Mouse (Mus musculus): ENCODE data around the gene Mfsd14a. TPM values are rescaled to one million over a fixed set of nuclear protein-coding genes. Genes with fewer than 3 reads are reported as not detected.

Gene Mfsd14a
- polyA plus RNA-seq, 1 experiment from 2014 or later = 40.0 TPM

GRCm38 (mm10) chr3:116634091-116634490 is 28.4 kb downstream of the Mfsd14a start:
- 94% methylated on average over 3 of the region's 3 CpGs for WGBS
- Histone ChIP-seq H3K4me2 (replicated peaks; ENCODE audit: low read depth) (no peak overlapping the region), H3K27me3 (replicated peaks; ENCODE audit: control insufficient read depth, insufficient read depth, low read length) (no peaks in the 10 kb centered on the region), H3K9ac (ENCODE audit: low read depth, low read length) (no peak overlapping the region), H3K36me3 (ENCODE audit: control insufficient read depth, insufficient read depth) (peaks cover 53% of the 10 kb centered on the region), H3K9me3 (ENCODE audit: control insufficient read depth) (no peaks in the 10 kb centered on the region), H3K27ac (ENCODE audit: low read depth, low read length) (no peak overlapping the region), H3K4me3 (ENCODE audit: low read depth, low read length) (no peak overlapping the region), H3K4me1 (replicated peaks; ENCODE audit: control insufficient read depth, insufficient read depth, low read length) (0 out of 2 replicates have a peak, but pooled peaks cover 3% of the 10 kb centered on the region)
- no peak for ATAC-seq
- no peak for TF ChIP-seq CTCF (IDR thresholded peaks at IDR 0.05; ENCODE audit: low read depth)

- H3K9ac ChIP-seq (ENCODE audit: low read depth, low read length) = no peak overlapping the region
- H3K36me3 ChIP-seq (ENCODE audit: control insufficient read depth, insufficient read depth) = peaks cover 49% of the 10 kb centered on the region
- H3K4me3 ChIP-seq (ENCODE audit: low read depth, low read length) = no peak overlapping the region
- WGBS = 85% methylated on average over 3 of the region's 3 CpGs
- no peak overlapping the region for H3K27ac ChIP-seq (ENCODE audit: low read depth, low read length)
- H3K4me1 ChIP-seq (replicated peaks; ENCODE audit: control insufficient read depth, insufficient read depth, low read length) = 0 out of 2 replicates have a peak, but pooled peaks cover 3% of the 10 kb centered on the region
- ATAC-seq = no peak
- TF ChIP-seq CTCF (IDR thresholded peaks at IDR 0.05; ENCODE audit: low read depth) = no peak
- H3K4me2 ChIP-seq (replicated peaks; ENCODE audit: low read depth) = no peak overlapping the region
- no peaks in the 10 kb centered on the region for H3K9me3 ChIP-seq (ENCODE audit: control insufficient read depth)
- no peaks in the 10 kb centered on the region for H3K27me3 ChIP-seq (replicated peaks; ENCODE audit: control insufficient read depth, insufficient read depth, low read length)
These were observed 29.5 kb downstream of the Mfsd14a start for GRCm38 (mm10) chr3:116632971-116633370.

GRCm38 (mm10) chr3:116631459-116631858 is 31.0 kb downstream of the Mfsd14a start:
- H3K36me3 ChIP-seq (ENCODE audit: control insufficient read depth, insufficient read depth) = peaks cover 45% of the 10 kb centered on the region
- H3K4me3 ChIP-seq (ENCODE audit: low read depth, low read length) = no peak overlapping the region
- ATAC-seq = no peak

GRCm38 (mm10) chr3:116622641-116623040 is 39.8 kb downstream of the Mfsd14a start:
- ATAC-seq = no peak
- no peak overlapping the region for H3K4me2 ChIP-seq (replicated peaks; ENCODE audit: low read depth)
- 95% methylated on average over 7 of the region's 7 CpGs for WGBS
- peaks cover 12% of the 10 kb centered on the region; the same call in 1 of the 2 replicates for H3K36me3 ChIP-seq (ENCODE audit: control insufficient read depth, insufficient read depth)
- H3K27ac ChIP-seq (ENCODE audit: low read depth, low read length) = no peak overlapping the region
- no peak for TF ChIP-seq CTCF (IDR thresholded peaks at IDR 0.05; ENCODE audit: low read depth)
- H3K9ac ChIP-seq (ENCODE audit: low read depth, low read length) = no peak overlapping the region
- no peaks in the 10 kb centered on the region for H3K9me3 ChIP-seq (ENCODE audit: control insufficient read depth)
- H3K4me1 ChIP-seq (replicated peaks; ENCODE audit: control insufficient read depth, insufficient read depth, low read length) = no peaks in the 10 kb centered on the region
- no peak overlapping the region for H3K4me3 ChIP-seq (ENCODE audit: low read depth, low read length)
- H3K27me3 ChIP-seq (replicated peaks; ENCODE audit: control insufficient read depth, insufficient read depth, low read length) = no peaks in the 10 kb centered on the region

More at GRCm38 (mm10) chr3:116631459-116631858, 31.0 kb downstream of the Mfsd14a start:
- Histone ChIP-seq H3K27me3 (replicated peaks; ENCODE audit: control insufficient read depth, insufficient read depth, low read length) (no peaks in the 10 kb centered on the region), H3K27ac (ENCODE audit: low read depth, low read length) (no peak overlapping the region), H3K9me3 (ENCODE audit: control insufficient read depth) (no peaks in the 10 kb centered on the region), H3K9ac (ENCODE audit: low read depth, low read length) (no peak overlapping the region), H3K4me2 (replicated peaks; ENCODE audit: low read depth) (no peak overlapping the region), H3K4me1 (replicated peaks; ENCODE audit: control insufficient read depth, insufficient read depth, low read length) (no peaks in the 10 kb centered on the region)
- WGBS = 83% methylated on average over 1 of the region's 1 CpGs
- TF ChIP-seq CTCF (IDR thresholded peaks at IDR 0.05; ENCODE audit: low read depth) = no peak

GRCm38 (mm10) chr3:116620636-116621370 is 41.7 kb downstream of the Mfsd14a start:
- H3K27me3 ChIP-seq (replicated peaks; ENCODE audit: control insufficient read depth, insufficient read depth, low read length) = no peaks in the 10 kb centered on the region
- no peak overlapping the region for H3K4me3 ChIP-seq (ENCODE audit: low read depth, low read length)
- H3K4me1 ChIP-seq (replicated peaks; ENCODE audit: control insufficient read depth, insufficient read depth, low read length) = no peaks in the 10 kb centered on the region
- no peak for ATAC-seq
- H3K4me2 ChIP-seq (replicated peaks; ENCODE audit: low read depth) = no peak overlapping the region
- TF ChIP-seq CTCF (IDR thresholded peaks at IDR 0.05; ENCODE audit: low read depth) = no peak
- no peak overlapping the region for H3K27ac ChIP-seq (ENCODE audit: low read depth, low read length)
- H3K9ac ChIP-seq (ENCODE audit: low read depth, low read length) = no peak overlapping the region
- 91% methylated on average over 7 of the region's 7 CpGs for WGBS
- peaks cover 17% of the 10 kb centered on the region for H3K36me3 ChIP-seq (ENCODE audit: control insufficient read depth, insufficient read depth)
- no peaks in the 10 kb centered on the region for H3K9me3 ChIP-seq (ENCODE audit: control insufficient read depth)

- Histone ChIP-seq H3K9ac (ENCODE audit: low read depth, low read length) (no peak overlapping the region), H3K9me3 (ENCODE audit: control insufficient read depth) (no peaks in the 10 kb centered on the region), H3K27me3 (replicated peaks; ENCODE audit: control insufficient read depth, insufficient read depth, low read length) (no peaks in the 10 kb centered on the region), H3K27ac (ENCODE audit: low read depth, low read length) (no peak overlapping the region), H3K4me2 (replicated peaks; ENCODE audit: low read depth) (no peak overlapping the region), H3K4me1 (replicated peaks; ENCODE audit: control insufficient read depth, insufficient read depth, low read length) (no peaks in the 10 kb centered on the region), H3K4me3 (ENCODE audit: low read depth, low read length) (no peak overlapping the region), H3K36me3 (ENCODE audit: control insufficient read depth, insufficient read depth) (peaks cover 26% of the 10 kb centered on the region)
- no peak for ATAC-seq
- 68% methylated on average over 6 of the region's 6 CpGs for WGBS
- no peak for TF ChIP-seq CTCF (IDR thresholded peaks at IDR 0.05; ENCODE audit: low read depth)
These were observed 43.6 kb downstream of the Mfsd14a start for GRCm38 (mm10) chr3:116618855-116619254.
